Mouse (Mus musculus): ENCODE measurements around the gene Ndn.

The Ndn gene

GRCm38 (mm10) chr7:62346269-62346668, at the start of gene Ndn:
Ndn (plus strand) TSS chr7:62346569.
- no peak for DNase-seq (ENCODE audit: extremely low read depth, insufficient read length, low spot score)

- DNase-seq (ENCODE audit: extremely low read depth, insufficient read length, low spot score) = no peak
Measured at GRCm38 (mm10) chr7:62302451-62302850, 43.9 kb upstream of the Ndn start.

- no peak for DNase-seq (ENCODE audit: extremely low read depth, insufficient read length, low spot score)
Measured at GRCm38 (mm10) chr7:62306896-62307614, 39.3 kb upstream of the Ndn start.

GRCm38 (mm10) chr7:62316793-62317192, 29.6 kb upstream of the Ndn start:
- no peak for DNase-seq (ENCODE audit: extremely low read depth, insufficient read length, low spot score)

GRCm38 (mm10) chr7:62345411-62345810, 958 bp upstream of the Ndn start:
- no peak for DNase-seq (ENCODE audit: extremely low read depth, insufficient read length, low spot score)

- DNase-seq (ENCODE audit: extremely low read depth, insufficient read length, low spot score) = peak; percentile 5
Measured at GRCm38 (mm10) chr7:62348106-62348803, 1.9 kb downstream of the Ndn start.

GRCm38 (mm10) chr7:62348804-62349190, 2.4 kb downstream of the Ndn start:
- no peak for DNase-seq (ENCODE audit: extremely low read depth, insufficient read length, low spot score)

- no peak for DNase-seq (ENCODE audit: extremely low read depth, insufficient read length, low spot score)
Measured at GRCm38 (mm10) chr7:62351266-62351665, 4.9 kb downstream of the Ndn start.

- no peak for DNase-seq (ENCODE audit: extremely low read depth, insufficient read length, low spot score)
Measured at GRCm38 (mm10) chr7:62365039-62365636, 18.8 kb downstream of the Ndn start.

GRCm38 (mm10) chr7:62366730-62367129, 20.4 kb downstream of the Ndn start:
- no peak for DNase-seq (ENCODE audit: extremely low read depth, insufficient read length, low spot score)

GRCm38 (mm10) chr7:62375658-62376057, 29.3 kb downstream of the Ndn start:
- DNase-seq (ENCODE audit: extremely low read depth, insufficient read length, low spot score) = no peak

- DNase-seq (ENCODE audit: extremely low read depth, insufficient read length, low spot score) = no peak
Measured at GRCm38 (mm10) chr7:62376510-62377304, 30.3 kb downstream of the Ndn start, which contains the start of gene Magel2. Magel2 (plus strand) TSS chr7:62377010.

GRCm38 (mm10) chr7:62377313-62377712, 30.9 kb downstream of the Ndn start:
- DNase-seq (ENCODE audit: extremely low read depth, insufficient read length, low spot score) = no peak

- no peak for DNase-seq (ENCODE audit: extremely low read depth, insufficient read length, low spot score)
Measured at GRCm38 (mm10) chr7:62378529-62378928, 32.2 kb downstream of the Ndn start.

- DNase-seq (ENCODE audit: extremely low read depth, insufficient read length, low spot score) = no peak
Measured at GRCm38 (mm10) chr7:62382391-62382790, 36.0 kb downstream of the Ndn start.

- no peak for DNase-seq (ENCODE audit: extremely low read depth, insufficient read length, low spot score)
Measured at GRCm38 (mm10) chr7:62388291-62388690, 41.9 kb downstream of the Ndn start.

GRCm38 (mm10) chr7:62392202-62392601, 45.8 kb downstream of the Ndn start:
- no peak for DNase-seq (ENCODE audit: extremely low read depth, insufficient read length, low spot score)

Data from 3134 (cell line).